Mouse (Mus musculus) frontal cortex, adult 2 months (tissue): Measurements from ENCODE around the gene Olfr237-ps1. TPM values are rescaled to one million over a fixed set of nuclear protein-coding genes. Genes with fewer than 3 reads are reported as not detected.
"Not testable (repeated sequence)": the region's sequence is repeated elsewhere in the genome, so short reads cannot be mapped to it uniquely, and the experiment has no call there.

Experiments
- DNase-seq, 2 experiments: peaks; one replicate each; pipeline ENCODE4 v3.0.0; 2022; ENCODE audit warnings: low spot score in 1 of 2; ENCODE audit errors: extremely low spot score in 1 of 2
- polyA plus RNA-seq: library from polyadenylated mRNA; depleted of rRNA; stranded (reverse); fragments of >200 nt; gene quantifications from 2 replicates; pipeline ENCODE4 v1.2.3, GENCODE M21; 2012; rRNA removed

Gene Olfr237-ps1
- polyA plus RNA-seq = 0.04 TPM in 1 of 2 replicates, not detected in the other

DNA sequence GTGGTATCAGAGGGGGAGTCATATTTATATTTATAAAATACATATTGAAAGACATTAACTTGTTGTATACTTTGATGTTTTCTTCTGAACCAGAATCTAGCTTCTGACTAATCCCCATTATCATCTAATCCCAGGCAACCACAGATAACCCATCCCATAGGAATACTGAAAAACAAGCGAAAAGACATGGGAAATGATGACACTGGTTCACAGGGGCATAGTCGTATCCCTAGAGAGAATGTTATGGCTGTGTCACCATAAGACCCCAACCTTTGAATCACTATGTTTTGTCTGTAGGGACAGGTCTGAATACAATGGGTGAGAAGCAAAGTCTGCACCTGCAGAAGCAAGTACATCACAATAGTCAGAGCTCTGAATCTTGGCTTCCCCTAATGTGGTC lies at the start of gene Olfr237-ps1:
Gene Olfr237-ps1 (plus strand): TSS at position 301 of the 400 bp plus-strand sequence.
- not testable (repeated sequence) for DNase-seq

DNA sequence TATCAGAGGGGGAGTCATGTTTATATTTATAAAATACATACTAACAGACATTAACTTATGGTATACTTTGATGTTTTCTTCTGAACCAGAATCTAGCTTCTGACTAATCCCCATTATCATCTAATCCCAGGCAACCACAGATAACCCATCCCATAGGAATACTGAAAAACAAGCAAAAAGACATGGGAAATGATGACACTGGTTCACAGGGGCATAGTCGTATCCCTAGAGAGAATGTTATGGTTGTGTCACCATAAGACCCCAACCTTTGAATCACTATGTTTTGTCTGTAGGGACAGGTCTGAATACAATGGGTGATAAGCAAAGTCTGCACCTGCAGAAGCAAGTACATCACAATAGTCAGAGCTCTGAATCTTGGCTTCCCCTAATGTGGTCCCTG lies 40.3 kb upstream of the Olfr237-ps1 start, which contains the start of gene Olfr441:
Gene Olfr441 (plus strand): TSS at position 301 of the 400 bp plus-strand sequence.
- DNase-seq = not testable (repeated sequence)

DNA sequence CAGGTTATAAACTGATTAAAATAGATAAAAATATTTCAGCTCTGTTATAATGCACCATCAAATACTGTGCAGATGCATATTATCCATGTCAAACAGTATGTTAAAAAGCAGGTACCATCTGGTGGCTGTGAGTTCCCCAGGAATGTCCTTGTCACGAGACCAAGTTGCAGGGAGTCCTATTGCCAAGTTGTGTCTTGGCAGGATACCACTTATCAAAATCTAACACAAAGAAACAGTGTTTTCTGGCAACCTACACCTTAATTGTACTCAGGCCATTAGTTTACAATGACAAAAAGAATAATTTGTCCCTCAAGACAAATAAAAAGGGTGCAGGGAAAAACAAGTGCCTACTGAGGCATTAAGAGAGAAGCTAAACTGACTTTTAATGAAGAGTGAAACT lies 13.1 kb downstream of the Olfr237-ps1 start:
- DNase-seq = no peak

DNA sequence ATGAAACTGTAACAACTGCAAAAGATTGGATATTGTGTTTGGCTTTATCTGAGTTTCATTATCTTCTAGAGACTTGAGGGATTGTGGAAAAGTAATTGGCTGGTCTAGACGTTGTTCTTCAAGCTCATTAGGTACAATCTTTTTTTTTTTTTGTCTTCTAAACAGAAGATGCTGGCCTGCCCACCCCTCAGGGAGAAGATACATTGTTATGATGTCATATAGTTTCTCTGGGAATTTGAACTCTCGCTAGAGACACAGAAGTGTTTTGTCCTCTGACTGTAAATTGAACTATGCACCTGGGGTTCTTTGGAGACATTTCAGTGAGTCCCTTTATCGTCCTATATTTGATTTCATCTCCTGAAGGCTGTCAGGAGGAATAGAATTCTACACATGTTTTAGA lies 16.6 kb downstream of the Olfr237-ps1 start, which contains the start of gene Olfr437:
Gene Olfr437 (plus strand): TSS at position 301 of the 400 bp plus-strand sequence.
- no peak for DNase-seq

DNA sequence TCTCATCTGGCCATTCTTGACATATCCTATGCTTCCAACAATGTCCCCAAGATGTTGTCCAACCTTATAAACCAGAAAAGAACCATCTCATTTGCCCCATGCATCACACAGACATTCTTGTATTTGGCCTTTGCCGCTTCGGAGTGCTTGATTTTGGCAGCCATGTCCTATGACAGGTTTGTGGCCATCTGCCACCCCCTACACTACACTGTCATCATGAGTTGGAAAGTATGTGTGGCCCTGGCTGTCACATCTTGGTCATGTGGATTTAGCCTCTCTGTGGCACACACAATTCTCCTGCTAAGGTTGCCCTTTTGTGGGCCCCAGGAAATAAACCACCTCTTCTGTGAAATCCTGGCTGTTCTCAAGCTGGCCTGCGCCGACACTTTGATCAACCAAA lies 20.9 kb downstream of the Olfr237-ps1 start:
- DNase-seq = no peak

GRCm38 (mm10) chr6:43171840-43172239 lies 25.5 kb downstream of the Olfr237-ps1 start, which contains the start of gene Olfr13:
Gene Olfr13 (plus strand): TSS chr6:43172140.
- no peak for DNase-seq

DNA sequence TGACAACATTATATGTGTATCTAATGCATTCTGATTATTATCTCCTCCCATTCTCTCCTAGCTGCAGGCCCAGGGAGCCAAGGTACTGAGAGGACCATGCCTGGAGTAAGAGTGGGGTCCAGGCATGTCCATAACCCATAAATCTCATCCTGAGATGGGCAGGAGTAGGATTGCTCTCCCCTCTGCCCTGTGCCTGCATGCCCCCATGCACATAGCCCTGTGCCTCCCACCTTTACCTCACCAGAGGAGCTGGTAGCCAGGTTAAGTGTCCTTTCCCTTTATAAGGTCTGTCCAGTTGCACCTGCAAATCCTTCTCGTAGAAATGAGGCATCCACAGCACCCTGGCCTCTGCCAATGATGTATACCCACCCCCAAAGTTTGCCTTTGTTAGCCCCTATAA lies 31.8 kb downstream of the Olfr237-ps1 start:
- DNase-seq = no peak

DNA sequence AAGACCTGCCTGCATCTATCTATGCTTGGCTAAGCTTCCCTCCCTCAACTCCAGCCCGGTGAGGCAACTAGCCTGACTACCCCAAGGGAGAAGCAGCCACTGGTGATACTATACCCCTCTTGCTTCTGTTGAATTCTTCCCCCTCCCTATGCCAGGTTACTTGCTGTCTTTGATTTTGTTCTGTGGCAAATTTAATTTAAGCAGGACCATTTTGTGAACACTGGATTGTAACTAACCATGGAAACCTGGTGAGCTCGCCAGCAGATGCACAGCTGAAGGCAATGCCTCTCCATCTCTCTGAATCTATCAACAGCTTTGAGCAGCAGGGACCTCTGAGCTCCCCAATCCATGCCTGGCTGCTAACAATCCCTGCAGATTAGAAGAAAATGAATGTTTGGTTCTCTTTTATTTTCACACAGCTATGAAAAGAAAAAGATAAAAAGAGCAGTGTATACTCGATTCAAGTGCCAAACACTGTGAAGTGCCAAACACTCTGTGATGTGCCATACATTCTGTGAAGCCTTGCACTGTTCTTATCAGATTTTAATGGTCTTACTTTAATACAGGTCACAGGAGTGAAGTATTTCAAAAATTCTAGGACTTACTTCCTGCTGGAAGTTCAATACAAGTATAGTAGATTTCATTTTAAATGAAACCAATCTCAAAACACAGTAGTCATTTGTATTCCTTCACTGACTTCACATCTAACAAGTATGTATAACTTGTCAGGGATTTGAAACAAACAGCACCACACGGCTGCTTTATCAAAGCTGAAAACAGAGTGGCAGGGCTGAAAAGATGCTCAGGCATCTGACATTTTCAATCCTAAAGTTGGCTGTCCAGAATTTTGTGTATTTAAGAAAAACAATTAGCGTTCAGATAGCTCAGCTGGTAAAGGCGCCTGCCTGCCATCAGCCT lies 32.5 kb downstream of the Olfr237-ps1 start:
- DNase-seq = no peak

DNA sequence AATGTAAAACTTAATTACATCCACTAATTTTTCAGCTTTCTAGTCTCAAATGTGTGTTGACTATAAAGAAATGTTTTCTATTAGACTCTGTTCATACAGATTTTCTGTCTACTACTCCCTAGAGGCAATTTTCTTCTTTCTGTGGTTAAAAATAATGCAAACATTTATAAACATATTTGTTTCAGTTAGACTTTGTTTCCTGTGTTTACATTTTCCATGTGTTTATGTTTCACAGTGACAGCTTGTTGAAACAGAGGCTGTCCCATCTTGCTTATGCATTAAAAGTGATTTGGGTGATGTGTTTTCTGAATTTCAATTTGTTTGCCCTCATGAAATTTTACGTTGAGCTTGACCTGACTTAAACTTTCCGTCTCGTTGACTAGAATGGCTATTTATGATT lies 44.6 kb downstream of the Olfr237-ps1 start:
- no peak for DNase-seq

GRCm38 (mm10) chr6:43196781-43197180 lies 50.4 kb downstream of the Olfr237-ps1 start, which contains the start of gene Olfr435:
Gene Olfr435 (plus strand): TSS chr6:43197146.
- DNase-seq = no peak

GRCm38 (mm10) chr6:43198094-43198493 lies 51.7 kb downstream of the Olfr237-ps1 start:
- DNase-seq = no peak

GRCm38 (mm10) chr6:43202786-43203185 lies 56.4 kb downstream of the Olfr237-ps1 start:
- no peak for DNase-seq

GRCm38 (mm10) chr6:43205355-43205754 lies 59.0 kb downstream of the Olfr237-ps1 start:
- no peak for DNase-seq

Other genes starting within 250 kb of the Olfr237-ps1 start
- not detected in 2 replicates for gene Olfr447, start 237.7 kb upstream of the Olfr237-ps1 start, polyA plus RNA-seq
- not detected in 2 replicates for gene Olfr446, start 225.2 kb upstream of the Olfr237-ps1 start, polyA plus RNA-seq
- not detected in 2 replicates for gene Olfr444, start 197.5 kb upstream of the Olfr237-ps1 start, polyA plus RNA-seq
- gene Olfr441, start 40.2 kb upstream of the Olfr237-ps1 start, polyA plus RNA-seq = 0.04 TPM in 1 of 2 replicates, not detected in the other
- not detected in 2 replicates for gene Olfr437, start 16.7 kb downstream of the Olfr237-ps1 start, polyA plus RNA-seq
- gene Olfr13, start 25.6 kb downstream of the Olfr237-ps1 start, polyA plus RNA-seq = 0.02 TPM in 1 of 2 replicates, not detected in the other
- gene Olfr435, start 50.6 kb downstream of the Olfr237-ps1 start, polyA plus RNA-seq = not detected in 2 replicates
- not detected in 2 replicates for gene Olfr434, start 66.5 kb downstream of the Olfr237-ps1 start, polyA plus RNA-seq
- gene Olfr47, start 85.0 kb downstream of the Olfr237-ps1 start, polyA plus RNA-seq = not detected in 2 replicates
- 2.9 and 4.2 TPM in 2 replicates for gene Arhgef5, start 119.0 kb downstream of the Olfr237-ps1 start, polyA plus RNA-seq
- gene Nobox, start 163.0 kb downstream of the Olfr237-ps1 start, polyA plus RNA-seq = 0.10 TPM in 1 of 2 replicates, not detected in the other